Mouse (Mus musculus) mesoderm, embryonic 11.5 days (tissue): ENCODE data around the gene Kdelc1.

ENCODE experiments used
- DNase-seq: peaks from one replicate; pipeline ENCODE4 v3.0.0-alpha.2; 2012; ENCODE audit warnings: low read depth, low spot score

The Kdelc1 gene

DNA sequence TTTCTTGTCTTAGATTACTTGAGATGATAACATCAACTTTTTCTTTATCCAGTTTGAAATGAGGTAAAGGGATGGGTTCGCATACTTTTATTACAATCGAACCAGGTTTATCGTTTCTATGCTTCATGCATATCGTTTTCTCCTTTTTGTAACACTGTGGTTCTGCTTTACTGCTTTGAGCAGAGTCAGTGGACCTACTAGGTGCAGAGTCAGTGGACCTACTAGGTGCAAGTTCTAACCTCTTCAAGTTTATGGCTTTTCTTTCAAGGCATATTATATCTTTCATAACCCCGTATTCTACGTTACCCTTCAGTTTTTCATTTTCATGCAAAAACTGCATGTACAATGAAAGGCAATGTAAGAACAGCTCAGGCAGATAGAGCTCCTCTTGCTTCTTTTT lies 55.2 kb downstream of the Kdelc1 start:
- no peak for DNase-seq

DNA sequence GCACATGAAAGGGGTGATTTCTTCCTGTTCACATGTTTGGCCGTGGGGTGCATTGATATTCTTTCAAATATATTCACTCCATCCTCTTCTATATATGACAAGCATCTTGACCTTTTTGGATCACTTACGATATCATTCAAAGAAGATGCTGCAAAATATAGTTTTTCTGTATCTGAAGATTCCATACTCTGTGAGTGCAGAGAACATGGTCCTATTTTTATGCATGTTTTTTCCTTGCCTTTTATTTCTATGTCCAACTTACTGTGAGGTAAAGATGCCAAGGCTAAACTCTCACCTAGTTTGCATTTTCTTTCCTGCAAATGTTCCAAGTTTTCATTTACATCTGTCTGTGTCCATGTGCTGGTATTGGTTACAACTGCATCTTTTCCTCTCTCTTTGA lies 56.8 kb downstream of the Kdelc1 start, which contains the start of gene Gm8251:
Gm8251 (minus strand) TSS at position 101 of the 400 bp plus-strand sequence.
- no peak for DNase-seq

DNA sequence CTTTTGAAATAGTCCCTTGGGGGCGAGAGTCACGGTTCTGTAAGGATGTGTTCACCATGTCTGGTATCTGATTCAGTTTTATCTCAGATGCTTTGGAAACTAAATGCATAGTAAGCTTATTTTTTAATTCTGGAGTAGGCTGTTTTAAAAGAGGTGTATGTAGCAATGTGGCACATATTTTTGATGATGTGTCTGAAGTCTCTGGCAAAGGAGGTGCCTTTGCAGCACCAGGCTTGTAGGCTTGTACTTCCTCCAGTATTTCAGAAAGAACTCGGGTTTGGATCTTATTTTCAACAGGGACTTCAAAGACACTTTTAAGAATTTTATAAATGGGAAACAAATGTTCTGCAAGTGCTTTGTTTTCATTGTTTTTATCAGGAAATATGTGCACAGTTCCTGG lies 60.8 kb downstream of the Kdelc1 start:
- no peak for DNase-seq
